Mouse (Mus musculus) midbrain, embryonic 13.5 days (tissue): Measurements from ENCODE around the gene Tap1. TPM values are rescaled to one million over a fixed set of nuclear protein-coding genes. Genes with fewer than 3 reads are reported as not detected.

Experiments
- ATAC-seq: fragments of 200-750 bp; cut with Nextera tagmentation; 2 replicates; pipeline ENCODE4 v1.8.0; 2017; ENCODE audit warnings: mild to moderate bottlenecking, moderate TSS enrichment, moderate library complexity
- H3K27ac ChIP-seq: fragments of 300-500 bp; sonication (generic); 2 replicates; pipeline ENCODE4 v1.5.1; 2015; ENCODE audit warnings: inconsistent platforms, mild to moderate bottlenecking, moderate library complexity
- H3K27me3 ChIP-seq: fragments of 300-500 bp; sonication (generic); 2 replicates; pipeline ENCODE4 v1.6.1; 2015; ENCODE audit warnings: mild to moderate bottlenecking, inconsistent platforms
- H3K36me3 ChIP-seq: fragments of 300-500 bp; sonication (generic); 2 replicates; pipeline ENCODE4 v1.6.1; 2015; ENCODE audit warnings: mild to moderate bottlenecking, inconsistent platforms
- H3K4me1 ChIP-seq: fragments of 300-500 bp; sonication (generic); replicated peaks from 2 replicates; pipeline ENCODE4 v1.6.1; 2015; ENCODE audit warnings: inconsistent platforms
- H3K4me2 ChIP-seq: fragments of 300-500 bp; sonication (generic); replicated peaks from 2 replicates; pipeline ENCODE4 v1.6.1; 2015; ENCODE audit warnings: moderate library complexity, mild to moderate bottlenecking, inconsistent platforms
- H3K4me3 ChIP-seq: fragments of 300-500 bp; sonication (generic); replicated peaks from 2 replicates; pipeline ENCODE4 v1.5.1; 2015; ENCODE audit warnings: mild to moderate bottlenecking, inconsistent platforms
- H3K9ac ChIP-seq: fragments of 300-500 bp; sonication (generic); replicated peaks from 2 replicates; pipeline ENCODE4 v1.6.1; 2015; ENCODE audit warnings: mild to moderate bottlenecking, inconsistent platforms
- H3K9me3 ChIP-seq: fragments of 300-500 bp; sonication (generic); 2 replicates; pipeline ENCODE4 v1.6.1; 2016; ENCODE audit warnings: mild to moderate bottlenecking, inconsistent platforms
- WGBS: fragments of 180-500 bp; shearing (Covaris S2); methylation state at CpG from one replicate; pipeline ENCODE4 v1.1.7; 2015; 5-methylcytosine and 5-hydroxymethylcytosine counted together
- polyA plus RNA-seq: library from polyadenylated mRNA; unstranded; fragments of >200 nt; fragmentation: Nextera tagmentation; extraction: Ambion mirVana; gene quantifications from 2 replicates; pipeline ENCODE4 v1.2.1, GENCODE M21; 2015

Gene Tap1
- polyA plus RNA-seq, 1 experiment from 2014 or later: 0.46 TPM

DNA sequence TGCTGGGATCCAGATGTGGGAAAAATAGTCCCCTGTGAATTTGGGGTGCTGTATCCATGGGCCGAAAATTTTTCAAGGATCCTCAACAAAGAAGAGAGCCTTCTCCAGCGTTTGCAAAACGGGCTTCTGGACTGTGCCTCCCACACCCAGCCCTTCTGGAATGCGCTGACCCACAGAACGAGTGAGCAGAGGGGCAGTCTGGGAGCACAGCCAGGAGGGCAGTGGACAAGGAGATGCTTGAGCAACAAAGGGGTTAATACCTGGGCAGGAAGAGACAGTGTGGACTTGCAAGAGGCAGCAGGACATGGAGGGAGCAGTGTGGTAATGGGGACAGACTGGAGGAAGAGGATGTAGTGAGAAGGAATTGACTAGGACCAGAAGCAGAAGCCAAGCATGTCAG is 31.8 kb upstream of the Tap1 start:
- no peaks in the 10 kb centered on the region for H3K9me3 ChIP-seq
- 59% methylated on average over 5 of the region's 5 CpGs for WGBS
- H3K36me3 ChIP-seq: no peaks in the 10 kb centered on the region
- no peak for ATAC-seq
- H3K27ac ChIP-seq: no peak overlapping the region
- no peak overlapping the region for H3K9ac ChIP-seq
- no peak overlapping the region for H3K4me3 ChIP-seq
- H3K4me1 ChIP-seq: no peaks in the 10 kb centered on the region
- H3K4me2 ChIP-seq: no peak overlapping the region
- H3K27me3 ChIP-seq: no peaks in the 10 kb centered on the region

DNA sequence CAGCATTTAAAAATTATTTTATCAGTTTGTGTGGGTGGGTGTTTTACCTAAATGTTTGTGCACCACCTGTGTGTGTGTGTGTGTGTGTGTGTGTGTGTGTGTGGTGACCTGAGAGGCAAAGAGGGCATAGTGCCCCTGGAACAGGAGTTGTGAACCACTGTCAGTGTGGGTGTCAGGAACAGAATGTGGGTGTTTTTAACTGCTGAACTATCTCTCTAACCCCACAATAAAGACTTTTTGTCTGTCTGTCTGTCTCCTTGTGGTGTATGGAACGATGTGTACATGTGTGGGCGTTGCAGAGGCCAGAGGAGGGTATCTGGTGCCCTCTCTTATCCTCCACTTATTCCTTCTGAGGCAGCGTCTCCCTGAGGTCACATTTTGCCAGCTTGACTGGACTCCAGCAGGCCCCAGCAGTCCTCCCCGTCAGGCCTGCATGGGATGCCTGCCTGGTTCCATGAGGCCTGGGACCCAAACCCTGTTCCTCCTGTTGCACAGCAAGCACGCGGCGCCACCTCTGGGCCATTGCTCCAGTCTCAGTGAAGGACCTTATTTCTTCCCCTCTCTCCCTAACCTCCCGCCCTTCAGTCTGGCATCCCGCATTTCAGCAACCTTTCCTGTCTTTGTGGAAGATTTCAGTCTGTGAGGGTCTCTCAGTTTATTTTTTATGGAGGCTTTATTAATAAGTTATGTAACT is 23.0 kb upstream of the Tap1 start:
- H3K4me2 ChIP-seq: no peak overlapping the region
- 0 out of 2 replicates have a peak, but pooled peaks cover 5% of the 10 kb centered on the region for H3K27me3 ChIP-seq
- 42% methylated on average over 9 of the region's 9 CpGs for WGBS
- H3K27ac ChIP-seq: no peak overlapping the region
- H3K4me3 ChIP-seq: no peak overlapping the region
- H3K9ac ChIP-seq: no peak overlapping the region
- no peaks in the 10 kb centered on the region for H3K36me3 ChIP-seq
- H3K4me1 ChIP-seq: no peaks in the 10 kb centered on the region
- no peaks in the 10 kb centered on the region for H3K9me3 ChIP-seq
- ATAC-seq: no peak

DNA sequence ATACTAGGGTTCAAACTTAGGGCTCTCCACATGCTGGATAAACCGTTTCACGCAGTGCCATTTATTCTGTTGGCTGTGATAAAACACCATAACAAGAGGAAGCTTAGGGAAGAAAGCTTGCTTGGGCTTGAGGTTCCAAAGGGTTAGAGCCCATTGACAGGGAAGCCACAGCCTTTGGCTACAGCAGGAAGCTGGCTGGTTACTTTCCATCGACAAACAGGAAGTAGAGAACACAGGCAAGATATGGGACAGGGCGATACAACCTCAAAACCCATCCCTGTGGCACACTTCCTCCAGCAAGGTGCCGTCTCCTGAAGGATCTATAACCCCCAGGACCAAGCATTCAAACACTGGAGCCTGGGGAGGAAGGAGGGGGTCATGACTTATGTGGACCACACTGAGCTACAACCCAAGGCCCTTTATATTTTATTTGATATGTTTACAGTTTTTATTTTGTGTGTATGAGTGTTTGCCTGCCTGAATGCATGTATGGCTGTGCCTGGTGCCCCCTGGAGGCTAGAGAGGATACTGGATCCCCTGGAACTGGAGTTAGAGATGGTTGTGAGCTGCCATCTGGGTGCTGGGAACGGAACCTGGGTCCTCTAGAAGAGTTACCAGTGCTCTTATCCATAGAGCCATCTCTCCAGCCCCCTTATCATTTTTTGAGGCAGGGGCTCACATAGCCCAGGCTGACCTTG is 22.2 kb upstream of the Tap1 start:
- H3K9ac ChIP-seq: no peak overlapping the region
- no peak overlapping the region for H3K27ac ChIP-seq
- H3K36me3 ChIP-seq: no peaks in the 10 kb centered on the region
- H3K4me2 ChIP-seq: no peak overlapping the region
- WGBS: 87% methylated on average over 6 of the region's 6 CpGs
- H3K27me3 ChIP-seq: 0 out of 2 replicates have a peak, but pooled peaks cover 5% of the 10 kb centered on the region
- H3K9me3 ChIP-seq: no peaks in the 10 kb centered on the region
- no peak for ATAC-seq
- no peak overlapping the region for H3K4me3 ChIP-seq
- H3K4me1 ChIP-seq: no peaks in the 10 kb centered on the region

DNA sequence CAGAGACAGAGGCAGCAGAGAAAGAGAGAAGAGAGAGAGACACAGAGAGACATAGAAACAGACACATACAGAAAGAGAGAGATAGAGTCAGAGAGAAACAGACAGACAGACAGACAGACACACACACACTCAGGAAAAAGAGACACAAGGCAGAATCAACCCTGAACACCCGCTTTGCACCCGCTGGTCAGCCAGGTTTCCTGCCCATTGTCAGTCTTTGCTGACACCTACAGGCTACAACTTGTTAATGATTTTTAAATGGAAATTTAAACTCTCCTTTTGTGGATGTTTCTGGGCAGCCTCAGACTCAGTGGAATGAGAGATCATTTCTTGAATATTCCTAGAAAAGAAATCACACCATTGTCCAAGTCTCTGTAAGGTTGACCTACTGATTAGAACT is 18.1 kb upstream of the Tap1 start:
- no peak overlapping the region for H3K4me3 ChIP-seq
- no peak overlapping the region for H3K27ac ChIP-seq
- WGBS: 2% methylated on average over 2 of the region's 2 CpGs
- no peak overlapping the region for H3K9ac ChIP-seq
- H3K4me1 ChIP-seq: no peaks in the 10 kb centered on the region
- no peak overlapping the region for H3K4me2 ChIP-seq
- H3K9me3 ChIP-seq: peaks cover 7% of the 10 kb centered on the region; the same call in 1 of the 2 replicates
- ATAC-seq: no peak
- H3K36me3 ChIP-seq: no peaks in the 10 kb centered on the region
- 0 out of 2 replicates have a peak, but pooled peaks cover 5% of the 10 kb centered on the region for H3K27me3 ChIP-seq

DNA sequence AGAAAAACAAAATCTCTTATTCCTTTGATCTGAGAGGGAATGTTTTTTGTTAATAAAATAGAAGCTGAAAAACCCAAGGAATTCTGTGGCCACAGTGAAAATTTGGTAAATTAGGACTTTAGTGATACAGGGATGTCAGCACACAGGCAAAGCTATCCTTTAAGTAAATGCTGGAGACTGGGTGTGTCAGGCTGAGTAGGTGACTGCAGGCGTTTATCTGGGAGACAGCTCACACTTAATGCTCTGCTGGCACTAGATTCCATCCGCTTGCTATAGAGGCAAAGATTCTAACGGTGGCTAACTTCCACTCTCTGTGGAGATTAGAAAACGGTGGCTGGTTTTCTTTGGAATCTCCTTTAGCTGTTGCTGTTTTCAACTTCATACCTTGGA is 16.9 kb upstream of the Tap1 start:
- Histone ChIP-seq H3K27ac (no peak overlapping the region), H3K4me3 (no peak overlapping the region), H3K9ac (no peak overlapping the region), H3K36me3 (no peaks in the 10 kb centered on the region), H3K4me2 (no peak overlapping the region), H3K27me3 (0 out of 2 replicates have a peak, but pooled peaks cover 5% of the 10 kb centered on the region), H3K4me1 (no peaks in the 10 kb centered on the region), H3K9me3 (peaks cover 7% of the 10 kb centered on the region; the same call in 1 of the 2 replicates)
- 22% methylated on average over 4 of the region's 4 CpGs for WGBS
- no peak for ATAC-seq

DNA sequence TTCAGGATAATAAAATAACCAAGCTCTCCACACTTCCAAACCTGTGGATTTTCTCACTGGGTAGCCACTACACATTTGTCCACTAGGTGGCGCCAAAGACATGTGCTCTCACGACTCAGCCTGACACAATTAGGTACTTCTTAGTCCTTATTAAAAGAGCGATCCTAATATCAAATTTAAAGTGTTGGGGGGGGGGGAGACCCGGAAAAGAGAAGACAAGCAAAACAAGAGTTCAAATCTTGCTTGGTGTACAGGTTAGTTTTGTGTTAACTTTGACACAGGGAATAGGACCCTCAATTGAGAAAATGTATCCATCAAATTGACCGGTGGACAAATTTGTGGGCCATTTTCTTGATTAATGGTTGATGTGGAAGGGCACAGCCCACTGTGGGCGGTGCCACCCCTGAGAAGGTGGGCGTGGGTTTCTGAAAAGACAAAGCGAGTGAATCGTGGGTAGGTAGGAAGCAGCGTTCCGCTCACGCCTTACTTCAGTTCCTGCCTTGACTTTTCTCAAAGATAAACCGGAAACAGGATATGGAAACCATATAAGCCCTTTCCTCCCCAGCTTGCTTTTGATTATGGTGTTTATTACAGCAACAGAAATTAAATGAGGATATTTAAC is 16.4 kb upstream of the Tap1 start:
- Histone ChIP-seq H3K4me1 (no peaks in the 10 kb centered on the region), H3K4me3 (no peak overlapping the region), H3K9me3 (peaks cover 7% of the 10 kb centered on the region; the same call in 1 of the 2 replicates), H3K36me3 (no peaks in the 10 kb centered on the region), H3K4me2 (no peak overlapping the region), H3K27me3 (0 out of 2 replicates have a peak, but pooled peaks cover 5% of the 10 kb centered on the region), H3K9ac (no peak overlapping the region), H3K27ac (no peak overlapping the region)
- WGBS: 47% methylated on average over 13 of the region's 13 CpGs
- ATAC-seq: no peak

DNA sequence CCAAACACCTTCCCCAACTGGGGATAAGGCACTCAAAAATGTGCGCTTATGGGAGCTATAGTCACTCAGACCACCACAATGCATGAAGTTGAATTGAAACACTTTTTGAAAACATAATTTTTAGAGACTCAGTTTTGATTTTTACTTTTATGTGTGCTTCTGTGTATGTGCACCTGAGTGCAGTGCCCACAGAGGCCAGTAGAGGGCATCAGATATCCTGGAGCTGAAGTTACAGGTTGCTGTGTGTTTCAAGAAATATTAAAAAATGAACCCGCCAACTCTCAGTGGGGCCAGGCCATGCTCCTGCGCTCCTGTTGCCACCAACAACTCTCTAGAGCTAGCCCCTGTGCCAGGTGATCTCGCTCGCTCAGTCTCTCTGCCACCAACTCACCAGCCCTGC is 14.8 kb upstream of the Tap1 start:
- WGBS: 98% methylated on average over 5 of the region's 5 CpGs
- Histone ChIP-seq H3K4me2 (no peak overlapping the region), H3K27me3 (0 out of 2 replicates have a peak, but pooled peaks cover 5% of the 10 kb centered on the region), H3K4me3 (no peak overlapping the region), H3K9me3 (peaks cover 13% of the 10 kb centered on the region; the same call in 1 of the 2 replicates), H3K27ac (no peak overlapping the region), H3K9ac (no peak overlapping the region), H3K4me1 (no peaks in the 10 kb centered on the region), H3K36me3 (no peaks in the 10 kb centered on the region)
- no peak for ATAC-seq

DNA sequence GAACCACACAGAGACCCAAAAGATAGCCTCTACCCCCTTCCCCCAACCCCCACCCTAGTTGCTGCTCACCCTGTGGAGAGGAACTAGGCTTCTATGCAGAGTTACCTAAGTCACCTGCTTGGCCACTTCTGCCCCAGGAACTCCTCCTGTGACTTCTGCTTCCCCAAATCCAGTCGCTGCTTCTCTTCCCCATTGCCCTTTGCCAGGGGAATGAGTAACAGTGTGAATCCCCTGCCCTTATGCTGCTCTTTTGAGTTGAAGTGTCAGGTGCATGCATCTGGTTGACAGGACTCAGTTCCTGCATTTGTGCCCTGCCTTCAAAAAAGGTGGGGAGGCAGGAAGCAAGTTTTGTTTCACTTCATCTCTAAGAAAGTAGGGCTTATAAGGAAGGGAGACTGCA is 13.3 kb upstream of the Tap1 start:
- Histone ChIP-seq H3K4me1 (no peaks in the 10 kb centered on the region), H3K27me3 (no peaks in the 10 kb centered on the region), H3K27ac (no peak overlapping the region), H3K9me3 (peaks cover 13% of the 10 kb centered on the region; the same call in 1 of the 2 replicates), H3K9ac (no peak overlapping the region), H3K36me3 (no peaks in the 10 kb centered on the region), H3K4me3 (no peak overlapping the region), H3K4me2 (no peak overlapping the region)
- 64% methylated on average over 1 of the region's 1 CpGs for WGBS
- no peak for ATAC-seq

DNA sequence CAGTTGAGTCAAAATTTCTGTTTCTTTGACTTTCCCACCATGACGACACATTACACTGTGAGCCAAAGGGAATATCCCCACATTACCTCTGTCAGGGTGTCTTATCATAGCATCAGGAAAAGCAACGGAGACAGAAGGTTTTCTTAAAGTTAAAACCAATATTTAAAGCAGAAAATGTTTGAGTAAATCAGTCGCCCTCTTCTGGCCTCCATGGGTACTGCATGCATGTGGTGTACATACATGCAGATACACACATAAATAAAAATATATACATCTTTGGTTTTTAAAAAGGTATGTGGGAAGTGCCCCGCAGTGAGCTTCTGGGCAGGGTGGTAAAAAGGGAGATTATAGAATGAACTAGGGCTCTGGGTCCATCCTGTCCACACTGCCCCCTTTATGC is 10.2 kb upstream of the Tap1 start:
- Histone ChIP-seq H3K4me1 (no peaks in the 10 kb centered on the region), H3K27ac (no peak overlapping the region), H3K4me3 (no peak overlapping the region), H3K9ac (no peak overlapping the region), H3K36me3 (no peaks in the 10 kb centered on the region), H3K9me3 (peaks cover 13% of the 10 kb centered on the region; the same call in 1 of the 2 replicates), H3K4me2 (no peak overlapping the region), H3K27me3 (no peaks in the 10 kb centered on the region)
- 72% methylated on average over 4 of the region's 4 CpGs for WGBS
- ATAC-seq: no peak

DNA sequence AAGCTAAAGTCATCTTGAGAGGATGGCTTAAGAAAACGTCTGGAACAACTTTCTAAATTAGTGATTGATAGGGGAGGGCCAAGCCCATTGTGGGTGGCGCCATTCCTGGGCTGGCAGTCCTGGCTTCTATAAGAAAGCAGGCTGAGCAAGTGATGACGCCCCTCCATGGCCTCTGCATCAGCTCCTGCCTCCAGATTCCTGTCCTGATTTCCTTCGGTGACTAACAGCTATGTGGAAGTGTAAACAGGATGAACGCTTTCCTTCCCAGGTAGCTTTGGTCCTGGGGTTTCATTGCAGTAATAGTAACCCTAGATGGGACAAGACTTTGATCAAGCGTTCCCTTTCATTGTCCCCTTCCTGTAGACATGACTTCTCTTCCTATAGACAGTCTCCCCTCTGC is 8.3 kb upstream of the Tap1 start:
- H3K27me3 ChIP-seq: peaks cover 12% of the 10 kb centered on the region
- H3K4me2 ChIP-seq: no peak overlapping the region
- H3K36me3 ChIP-seq: no peaks in the 10 kb centered on the region
- no peak overlapping the region for H3K9ac ChIP-seq
- ATAC-seq: no peak
- no peak overlapping the region for H3K4me3 ChIP-seq
- H3K27ac ChIP-seq: no peak overlapping the region
- H3K4me1 ChIP-seq: no peaks in the 10 kb centered on the region
- H3K9me3 ChIP-seq: 0 out of 2 replicates have a peak, but pooled peaks cover 7% of the 10 kb centered on the region
- 68% methylated on average over 6 of the region's 6 CpGs for WGBS

DNA sequence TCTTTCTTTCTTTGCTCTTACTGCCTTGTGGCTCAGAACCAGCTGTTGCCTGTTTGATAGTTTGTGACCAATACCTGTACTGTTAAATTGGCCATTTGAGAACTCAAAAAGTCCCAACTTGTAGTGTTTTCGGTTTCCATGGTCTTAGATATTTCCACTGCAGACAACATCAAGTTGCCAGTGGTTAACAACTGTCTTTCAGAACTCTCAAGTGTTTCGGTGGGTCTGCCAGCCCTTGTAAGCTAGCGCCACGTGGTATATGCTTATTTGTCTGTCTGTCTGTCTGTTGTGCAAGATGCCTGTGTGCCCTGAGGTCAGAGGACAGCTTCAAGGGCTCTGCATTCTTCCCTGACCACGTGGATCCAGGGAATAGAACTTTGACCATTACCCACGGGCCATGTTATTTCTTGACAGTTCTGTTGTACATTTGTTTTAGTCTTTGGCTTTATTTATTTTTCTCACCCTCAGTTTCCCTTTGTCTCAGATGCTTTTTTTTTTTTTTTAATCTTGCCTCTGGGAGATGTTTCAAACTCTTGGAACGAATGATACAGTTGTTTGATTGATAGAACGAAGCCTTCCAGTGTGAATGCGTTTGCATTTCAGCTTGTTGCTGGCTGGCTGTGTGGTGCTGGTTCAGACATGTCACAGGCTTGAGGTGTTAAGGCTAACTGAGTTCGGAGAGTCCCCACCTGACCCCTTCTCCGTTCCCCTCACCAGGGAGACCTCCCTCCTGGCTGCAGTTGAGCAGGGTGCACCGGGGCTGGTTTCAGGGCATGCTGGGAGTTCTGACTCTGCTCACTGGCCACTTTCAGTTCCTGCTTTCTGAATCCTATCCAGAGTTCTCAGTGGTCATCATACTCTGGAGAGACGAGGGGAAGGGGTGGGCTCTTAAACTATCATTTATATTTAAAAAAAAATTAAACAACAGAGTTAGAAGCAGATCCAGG is 7.2 kb upstream of the Tap1 start:
- 75% methylated on average over 13 of the region's 13 CpGs for WGBS
- H3K27me3 ChIP-seq: peaks cover 21% of the 10 kb centered on the region
- no peaks in the 10 kb centered on the region for H3K4me1 ChIP-seq
- H3K9me3 ChIP-seq: 0 out of 2 replicates have a peak, but pooled peaks cover 7% of the 10 kb centered on the region
- no peak for ATAC-seq
- no peak overlapping the region for H3K27ac ChIP-seq
- H3K36me3 ChIP-seq: no peaks in the 10 kb centered on the region
- no peak overlapping the region for H3K4me2 ChIP-seq
- H3K4me3 ChIP-seq: no peak overlapping the region
- H3K9ac ChIP-seq: no peak overlapping the region
